Mouse (Mus musculus): ENCODE results near the gene Rrp9.

The Rrp9 gene

GRCm38 (mm10) chr9:106456325-106457162, 19.2 kb upstream of the Rrp9 start:
- peak; percentile 85 for DNase-seq (ENCODE audit: low spot score)

GRCm38 (mm10) chr9:106457163-106457559, 18.6 kb upstream of the Rrp9 start:
- DNase-seq (ENCODE audit: low spot score): no peak

- no peak for DNase-seq (ENCODE audit: low spot score)
Measured at GRCm38 (mm10) chr9:106457920-106458319, 17.8 kb upstream of the Rrp9 start.

- DNase-seq (ENCODE audit: low spot score): no peak
Measured at GRCm38 (mm10) chr9:106459946-106460345, 15.8 kb upstream of the Rrp9 start.

- DNase-seq (ENCODE audit: low spot score): no peak
Measured at GRCm38 (mm10) chr9:106460401-106461025, 15.2 kb upstream of the Rrp9 start.

DNA sequence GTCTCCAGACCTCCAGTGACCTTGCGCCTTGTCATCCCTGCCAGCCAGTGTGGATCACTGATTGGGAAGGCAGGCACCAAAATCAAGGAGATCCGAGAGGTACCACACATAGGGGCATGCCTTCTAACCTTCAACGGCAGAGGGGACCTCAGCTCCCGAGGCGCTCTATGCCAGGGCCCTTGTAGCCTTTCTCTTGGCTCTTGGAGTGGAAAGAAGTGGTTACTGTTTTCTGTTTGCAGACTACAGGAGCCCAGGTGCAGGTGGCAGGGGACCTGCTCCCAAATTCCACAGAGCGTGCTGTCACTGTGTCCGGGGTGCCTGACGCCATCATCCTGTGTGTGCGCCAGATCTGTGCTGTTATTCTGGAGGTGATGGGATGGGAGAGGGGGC, 14.7 kb upstream of the Rrp9 start:
- DNase-seq (ENCODE audit: low spot score): no peak

GRCm38 (mm10) chr9:106461641-106462429, 13.9 kb upstream of the Rrp9 start:
- DNase-seq (ENCODE audit: low spot score): no peak

- no peak for DNase-seq (ENCODE audit: low spot score)
Measured at GRCm38 (mm10) chr9:106462430-106462800, 13.3 kb upstream of the Rrp9 start.

- DNase-seq (ENCODE audit: low spot score): no peak
Measured at GRCm38 (mm10) chr9:106463122-106464063, 12.4 kb upstream of the Rrp9 start.

- DNase-seq (ENCODE audit: low spot score): peak; percentile 78
Measured at GRCm38 (mm10) chr9:106464751-106465541, 10.8 kb upstream of the Rrp9 start.

- DNase-seq (ENCODE audit: low spot score): no peak
Measured at GRCm38 (mm10) chr9:106465571-106466200, 10.1 kb upstream of the Rrp9 start, which contains the start of gene Gpr62. Gpr62 (minus strand) TSS chr9:106465938.

DNA sequence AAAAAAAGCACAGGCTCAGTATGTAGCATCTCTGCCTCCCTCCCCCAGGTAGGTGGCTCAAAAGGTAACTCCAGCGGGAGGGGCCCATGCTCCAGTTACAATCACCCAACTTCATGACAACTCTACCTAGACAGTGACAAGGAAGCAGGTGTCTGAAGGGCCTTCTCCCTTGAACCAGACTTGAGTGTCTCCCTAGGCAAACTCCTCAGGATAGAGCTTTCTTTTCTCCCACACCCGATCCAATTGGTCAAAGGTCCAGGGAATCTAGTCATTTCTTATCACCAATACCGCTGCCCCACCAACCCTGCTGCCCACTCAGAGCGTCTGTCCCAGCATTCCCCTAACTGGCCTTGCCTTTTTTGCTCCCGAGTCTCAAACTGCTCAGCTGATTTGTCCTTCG, 9.0 kb upstream of the Rrp9 start:
- DNase-seq (ENCODE audit: low spot score): no peak

- DNase-seq (ENCODE audit: low spot score): no peak
Measured at GRCm38 (mm10) chr9:106467746-106468145, 8.0 kb upstream of the Rrp9 start.

- no peak for DNase-seq (ENCODE audit: low spot score)
Measured at GRCm38 (mm10) chr9:106469317-106469716, 6.4 kb upstream of the Rrp9 start.

DNA sequence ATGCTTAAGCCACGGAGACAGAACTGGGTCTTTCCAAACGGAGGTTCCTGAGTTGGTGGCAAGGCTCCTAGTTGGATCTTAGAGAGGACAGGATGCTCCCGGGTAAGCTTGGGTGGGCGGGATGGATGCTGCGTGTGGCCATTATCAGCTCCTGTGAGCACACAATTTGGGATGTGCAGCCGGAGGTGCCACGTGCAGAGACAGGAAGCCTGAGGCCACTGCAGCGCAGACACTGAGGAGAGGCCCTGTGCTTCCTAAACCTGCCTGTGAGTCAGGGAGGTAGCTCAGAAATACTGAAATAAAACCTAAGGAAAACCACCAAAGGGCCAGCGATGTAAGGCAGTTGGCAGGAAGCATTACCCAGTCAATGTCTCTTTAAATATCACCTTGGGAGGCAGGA, 6.0 kb upstream of the Rrp9 start:
- no peak for DNase-seq (ENCODE audit: low spot score)

GRCm38 (mm10) chr9:106470991-106471750, 4.6 kb upstream of the Rrp9 start:
- DNase-seq (ENCODE audit: low spot score): no peak

GRCm38 (mm10) chr9:106471892-106472291, 3.9 kb upstream of the Rrp9 start:
- no peak for DNase-seq (ENCODE audit: low spot score)

GRCm38 (mm10) chr9:106472321-106472720, 3.4 kb upstream of the Rrp9 start:
- no peak for DNase-seq (ENCODE audit: low spot score)

- DNase-seq (ENCODE audit: low spot score): no peak
Measured at GRCm38 (mm10) chr9:106473081-106473752, 2.5 kb upstream of the Rrp9 start.
